Mouse (Mus musculus): ENCODE results near the gene Prdx5. TPM values are rescaled to one million over a fixed set of nuclear protein-coding genes. Genes with fewer than 3 reads are reported as not detected.
"Not testable (repeated sequence)": the region's sequence is repeated elsewhere in the genome, so short reads cannot be mapped to it uniquely, and the experiment has no call there.

Prdx5 gene
- total RNA-seq, 2 experiments from 2014 or later = 204 to 205 TPM

GRCm38 (mm10) chr19:6903031-6903430, 6.9 kb downstream of the Prdx5 start:
- intact Hi-C loops (cut with DNase I) = no loop called here
- DNase-seq = no peak

- DNase-seq = no peak
Measured at GRCm38 (mm10) chr19:6899641-6900040, 10.3 kb downstream of the Prdx5 start.

GRCm38 (mm10) chr19:6895608-6896305, 14.1 kb downstream of the Prdx5 start:
- DNase-seq; intact Hi-C loops (cut with DNase I): not testable (repeated sequence)

More at GRCm38 (mm10) chr19:6899641-6900040, 10.3 kb downstream of the Prdx5 start:
- intact Hi-C loops (cut with DNase I) = no loop called here

GRCm38 (mm10) chr19:6893731-6894451, 16.0 kb downstream of the Prdx5 start:
- intact Hi-C loops (cut with DNase I) = no loop called here
- no peak for DNase-seq

GRCm38 (mm10) chr19:6892512-6892911, 17.4 kb downstream of the Prdx5 start:
- no peak for DNase-seq
- intact Hi-C loops (cut with DNase I) = no loop called here

GRCm38 (mm10) chr19:6877965-6878364, 31.9 kb downstream of the Prdx5 start:
- intact Hi-C loops (cut with DNase I) = no loop called here
- DNase-seq = no peak

- DNase-seq = no peak
- intact Hi-C loops (cut with DNase I) = no loop called here
Measured at GRCm38 (mm10) chr19:6876799-6877198, 33.1 kb downstream of the Prdx5 start.

- intact Hi-C loops (cut with DNase I) = no loop called here
- no peak for DNase-seq
Measured at GRCm38 (mm10) chr19:6875834-6876233, 34.1 kb downstream of the Prdx5 start.

- no peak for DNase-seq
- intact Hi-C loops (cut with DNase I) = no loop called here
Measured at GRCm38 (mm10) chr19:6874257-6874656, 35.6 kb downstream of the Prdx5 start.

GRCm38 (mm10) chr19:6872701-6873100, 37.2 kb downstream of the Prdx5 start:
- intact Hi-C loops (cut with DNase I) = no loop called here
- DNase-seq = no peak

- intact Hi-C loops (cut with DNase I) = no loop called here
Measured at GRCm38 (mm10) chr19:6871574-6872271, 38.2 kb downstream of the Prdx5 start.

GRCm38 (mm10) chr19:6869355-6869754, 40.6 kb downstream of the Prdx5 start:
- DNase-seq = no peak
- intact Hi-C loops (cut with DNase I) = no loop called here

More at GRCm38 (mm10) chr19:6871574-6872271, 38.2 kb downstream of the Prdx5 start:
- DNase-seq = no peak

GRCm38 (mm10) chr19:6861451-6861850, 48.5 kb downstream of the Prdx5 start:
- intact Hi-C loops (cut with DNase I) = no loop called here
- DNase-seq = no peak

GRCm38 (mm10) chr19:6860706-6861105, 49.2 kb downstream of the Prdx5 start:
- intact Hi-C loops (cut with DNase I) = no loop called here

GRCm38 (mm10) chr19:6859971-6860370, 49.9 kb downstream of the Prdx5 start:
- intact Hi-C loops (cut with DNase I) = no loop called here

More at GRCm38 (mm10) chr19:6860706-6861105, 49.2 kb downstream of the Prdx5 start:
- DNase-seq = no peak

GRCm38 (mm10) chr19:6859032-6859651, 50.8 kb downstream of the Prdx5 start:
- no peak for DNase-seq
- intact Hi-C loops (cut with DNase I) = no loop called here

More at GRCm38 (mm10) chr19:6859971-6860370, 49.9 kb downstream of the Prdx5 start:
- no peak for DNase-seq

- no peak for DNase-seq
- intact Hi-C loops (cut with DNase I) = no loop called here
Measured at GRCm38 (mm10) chr19:6858031-6858430, 51.9 kb downstream of the Prdx5 start, which contains the start of gene Ccdc88b. Ccdc88b (minus strand) TSS chr19:6858211.

- intact Hi-C loops (cut with DNase I) = no loop called here
- no peak for DNase-seq
Measured at GRCm38 (mm10) chr19:6857391-6858005, 52.4 kb downstream of the Prdx5 start.

- intact Hi-C loops (cut with DNase I) = no loop called here
- DNase-seq = no peak
Measured at GRCm38 (mm10) chr19:6857003-6857360, 52.9 kb downstream of the Prdx5 start.

Data from gastrocnemius, postnatal 36 days (tissue).